Mouse (Mus musculus): ENCODE measurements around the gene Gng7. TPM values are rescaled to one million over a fixed set of nuclear protein-coding genes. Genes with fewer than 3 reads are reported as not detected.

The Gng7 gene
- polyA plus RNA-seq, 1 experiment, result 1.9 TPM

GRCm38 (mm10) chr10:80966296-80966695 lies 48.4 kb downstream of the Gng7 start:
- WGBS, result 31% methylated on average over 12 of the region's 12 CpGs
- DNase-seq, result peak; percentile 75

GRCm38 (mm10) chr10:80963031-80963975 lies 51.4 kb downstream of the Gng7 start:
- no peak overlapping the region for H3K27ac ChIP-seq (ENCODE audit: insufficient read depth, low read depth, low read length)
- TF ChIP-seq CTCF (conservative IDR thresholded peaks at IDR 0.05; ENCODE audit: insufficient read depth, insufficient read length, low read depth, low read length) (no peak), POLR2A (IDR thresholded peaks at IDR 0.05; ENCODE audit: low read depth, low read length) (no peak)
- H3K36me3 ChIP-seq (ENCODE audit: control insufficient read depth, insufficient read depth, low read length), result no peaks in the 10 kb centered on the region
- peaks cover 11% of the 10 kb centered on the region for H3K4me1 ChIP-seq (ENCODE audit: control insufficient read depth, insufficient read depth, low read length)
- H3K4me3 ChIP-seq (ENCODE audit: insufficient read depth, low read depth, low read length), result no peak overlapping the region
- WGBS, result 29% methylated on average over 12 of the region's 12 CpGs
- no peaks in the 10 kb centered on the region for H3K27me3 ChIP-seq (replicated peaks; ENCODE audit: control insufficient read depth, insufficient read depth, low read length)
- DNase-seq, result peak; percentile 73

More at GRCm38 (mm10) chr10:80966296-80966695, 48.4 kb downstream of the Gng7 start:
- H3K4me1 ChIP-seq (ENCODE audit: control insufficient read depth, insufficient read depth, low read length), result peaks cover 8% of the 10 kb centered on the region; the same call in 1 of the 2 replicates
- no peaks in the 10 kb centered on the region for H3K36me3 ChIP-seq (ENCODE audit: control insufficient read depth, insufficient read depth, low read length)
- no peak overlapping the region for H3K27ac ChIP-seq (ENCODE audit: insufficient read depth, low read depth, low read length)
- no peak overlapping the region for H3K4me3 ChIP-seq (ENCODE audit: insufficient read depth, low read depth, low read length)
- no peak for TF ChIP-seq CTCF (conservative IDR thresholded peaks at IDR 0.05; ENCODE audit: insufficient read depth, insufficient read length, low read depth, low read length)
- H3K27me3 ChIP-seq (replicated peaks; ENCODE audit: control insufficient read depth, insufficient read depth, low read length), result no peaks in the 10 kb centered on the region

- Histone ChIP-seq H3K27me3 (replicated peaks; ENCODE audit: control insufficient read depth, insufficient read depth, low read length) (no peaks in the 10 kb centered on the region), H3K27ac (ENCODE audit: insufficient read depth, low read depth, low read length) (no peak overlapping the region), H3K36me3 (ENCODE audit: control insufficient read depth, insufficient read depth, low read length) (no peaks in the 10 kb centered on the region), H3K4me1 (ENCODE audit: control insufficient read depth, insufficient read depth, low read length) (peaks cover 11% of the 10 kb centered on the region), H3K4me3 (ENCODE audit: insufficient read depth, low read depth, low read length) (no peak overlapping the region)
- no peak for DNase-seq
- TF ChIP-seq CTCF (conservative IDR thresholded peaks at IDR 0.05; ENCODE audit: insufficient read depth, insufficient read length, low read depth, low read length), result no peak
- no peak for TF ChIP-seq POLR2A (IDR thresholded peaks at IDR 0.05; ENCODE audit: low read depth, low read length)
- 80% methylated on average over 5 of the region's 5 CpGs for WGBS
Measured at GRCm38 (mm10) chr10:80962585-80962984, 52.2 kb downstream of the Gng7 start.

- H3K27ac ChIP-seq (ENCODE audit: insufficient read depth, low read depth, low read length), result 0 out of 2 replicates have a peak overlapping the region, but pooled peaks have one; percentile 14
- DNase-seq, result peak; percentile 26
- no peak overlapping the region for H3K4me3 ChIP-seq (ENCODE audit: insufficient read depth, low read depth, low read length)
- no peaks in the 10 kb centered on the region for H3K27me3 ChIP-seq (replicated peaks; ENCODE audit: control insufficient read depth, insufficient read depth, low read length)
- no peaks in the 10 kb centered on the region for H3K36me3 ChIP-seq (ENCODE audit: control insufficient read depth, insufficient read depth, low read length)
- TF ChIP-seq CTCF (conservative IDR thresholded peaks at IDR 0.05; ENCODE audit: insufficient read depth, insufficient read length, low read depth, low read length) (no peak), POLR2A (IDR thresholded peaks at IDR 0.05; ENCODE audit: low read depth, low read length) (no peak)
- 65% methylated on average over 10 of the region's 10 CpGs for WGBS
- H3K4me1 ChIP-seq (ENCODE audit: control insufficient read depth, insufficient read depth, low read length), result peaks cover 11% of the 10 kb centered on the region
Measured at GRCm38 (mm10) chr10:80962051-80962472, 52.7 kb downstream of the Gng7 start.

GRCm38 (mm10) chr10:80960551-80961508 lies 53.9 kb downstream of the Gng7 start:
- WGBS, result 12% methylated on average over 16 of the region's 16 CpGs
- peaks cover 11% of the 10 kb centered on the region for H3K4me1 ChIP-seq (ENCODE audit: control insufficient read depth, insufficient read depth, low read length)
- TF ChIP-seq CTCF (conservative IDR thresholded peaks at IDR 0.05; ENCODE audit: insufficient read depth, insufficient read length, low read depth, low read length) (peak; percentile 23; the same call in 1 of the 2 replicates), POLR2A (IDR thresholded peaks at IDR 0.05; ENCODE audit: low read depth, low read length) (no peak)
- DNase-seq, result peak; percentile 77
- H3K27me3 ChIP-seq (replicated peaks; ENCODE audit: control insufficient read depth, insufficient read depth, low read length), result no peaks in the 10 kb centered on the region
- H3K4me3 ChIP-seq (ENCODE audit: insufficient read depth, low read depth, low read length), result no peak overlapping the region
- peak overlapping the region; percentile 15; the same call in 1 of the 2 replicates for H3K27ac ChIP-seq (ENCODE audit: insufficient read depth, low read depth, low read length)
- no peaks in the 10 kb centered on the region for H3K36me3 ChIP-seq (ENCODE audit: control insufficient read depth, insufficient read depth, low read length)

- no peak for TF ChIP-seq CTCF (conservative IDR thresholded peaks at IDR 0.05; ENCODE audit: insufficient read depth, insufficient read length, low read depth, low read length)
- TF ChIP-seq POLR2A (IDR thresholded peaks at IDR 0.05; ENCODE audit: low read depth, low read length), result no peak
- no peak for DNase-seq
- Histone ChIP-seq H3K27me3 (replicated peaks; ENCODE audit: control insufficient read depth, insufficient read depth, low read length) (no peaks in the 10 kb centered on the region), H3K4me3 (ENCODE audit: insufficient read depth, low read depth, low read length) (no peak overlapping the region), H3K27ac (ENCODE audit: insufficient read depth, low read depth, low read length) (no peak overlapping the region), H3K36me3 (ENCODE audit: control insufficient read depth, insufficient read depth, low read length) (no peaks in the 10 kb centered on the region), H3K4me1 (ENCODE audit: control insufficient read depth, insufficient read depth, low read length) (peaks cover 11% of the 10 kb centered on the region)
- 89% methylated on average over 5 of the region's 5 CpGs for WGBS
Measured at GRCm38 (mm10) chr10:80958979-80959637, 55.6 kb downstream of the Gng7 start.

Measured in kidney, adult 2 months (tissue).